ENCODE assay signal across 10 mouse cellular contexts in the genomic region with DNA sequence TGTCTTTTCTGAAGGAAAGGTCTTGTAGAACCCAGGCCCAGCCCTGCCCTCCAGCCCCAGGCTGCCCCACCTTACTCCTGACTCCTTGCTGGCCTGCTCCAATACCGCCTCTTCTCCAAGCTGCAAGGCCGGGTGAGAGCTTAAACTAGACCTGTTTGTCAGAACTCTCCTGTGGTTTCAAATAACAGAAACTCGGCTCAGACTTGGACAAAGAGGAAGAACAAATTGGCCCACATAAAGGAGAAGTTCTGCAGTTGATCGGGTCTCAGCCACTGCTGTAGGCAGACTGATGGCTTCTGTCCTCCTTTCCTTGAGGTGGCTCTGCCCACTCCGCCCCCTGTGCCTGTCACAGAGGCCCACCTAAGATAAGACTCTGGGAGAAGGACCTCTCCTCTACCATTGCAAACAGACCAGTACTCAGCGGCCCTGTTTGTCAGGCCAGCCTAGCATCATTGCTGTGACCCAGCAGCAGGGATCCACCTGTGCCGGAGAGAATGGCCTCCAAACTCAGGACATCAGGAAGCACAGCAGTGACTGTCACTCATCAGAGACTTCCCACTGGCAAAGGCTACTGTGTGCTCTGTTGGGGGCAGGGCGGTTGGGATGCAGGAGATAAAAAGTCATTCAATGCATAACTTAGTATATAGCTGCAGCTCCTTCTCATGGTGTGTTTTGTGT.
DNase-seq lines count a peak whose midpoint lies in the region; ATAC-seq and TF ChIP-seq lines count a peak whose summit lies in the region.
"Had no signal": no experiment of that assay in that cellular context is flagged by ENCODE, and none has a peak within 500 bp of the region (broad histone marks: within the 10 kb centered on the region; RNA-seq: fewer than 3 reads in every experiment).

No protein-coding gene starts in this region.

- no peak for TF ChIP-seq CTCF in ES-Bruce4 (IDR thresholded peaks at IDR 0.05; ENCODE audit: low read depth, low read length)
- no peak for TF ChIP-seq CTCF in cerebellum, adult 2 months (IDR thresholded peaks at IDR 0.05; ENCODE audit: borderline replicate concordance, insufficient read depth, low read depth, low read length)
- TF ChIP-seq CTCF in liver, embryonic 14.5 days (IDR thresholded peaks at IDR 0.05; ENCODE audit: low read depth) = no peak

- no peak for TF ChIP-seq POLR2A in ES-Bruce4 (IDR thresholded peaks at IDR 0.05; ENCODE audit: insufficient read depth, low read length)
- no peak for TF ChIP-seq POLR2A in cerebellum, adult 2 months (IDR thresholded peaks at IDR 0.05; ENCODE audit: borderline replicate concordance, insufficient read depth, low read length)

- H3K4me3 ChIP-seq in hindbrain, embryonic 10.5 days = no peak overlapping the region
- H3K4me3 ChIP-seq in hindbrain, embryonic 14.5 days (replicated peaks; ENCODE audit: low read length) = no peak overlapping the region
- H3K4me3 ChIP-seq in ES-Bruce4 (ENCODE audit: low read depth, low read length) = no peak overlapping the region
- no peak overlapping the region for H3K4me3 ChIP-seq in cerebellum, adult 2 months (replicated peaks; ENCODE audit: insufficient read depth, low read depth, low read length)
- no peak overlapping the region for H3K4me3 ChIP-seq in liver, embryonic 14.5 days (ENCODE audit: insufficient read depth in 1 of 2, low read depth in 2 of 2, low read length in 2 of 2)

- H3K9ac ChIP-seq in hindbrain, embryonic 14.5 days = no peak overlapping the region
- H3K9ac ChIP-seq in ES-Bruce4 (ENCODE audit: low read depth, poor library complexity, severe bottlenecking) = no peak overlapping the region; the same call in 1 of the 2 replicates
- no peak overlapping the region for H3K9ac ChIP-seq in liver, embryonic 14.5 days (replicated peaks)

- no peak for ATAC-seq in hindbrain, embryonic 14.5 days (ENCODE audit: low FRiP score)
- peak; percentile 69 for ATAC-seq in liver, embryonic 14.5 days (ENCODE audit: insufficient read depth)
- ATAC-seq: Patski had no signal

- peak overlapping the region; percentile 60 for H3K27ac ChIP-seq in hindbrain, embryonic 10.5 days
- no peak overlapping the region for H3K27ac ChIP-seq in hindbrain, embryonic 14.5 days
- H3K27ac ChIP-seq in ES-Bruce4 (ENCODE audit: insufficient read depth, low read length) = peak overlapping the region; percentile 78
- H3K27ac ChIP-seq in cerebellum, adult 2 months (ENCODE audit: insufficient read depth, low read length) = no peak overlapping the region
- H3K27ac ChIP-seq in liver, embryonic 14.5 days = no peak overlapping the region; the same call in 1 of the 2 replicates

- no peak for DNase-seq in hindbrain, embryonic 10.5 days (ENCODE audit: low spot score)
- DNase-seq in hindbrain, embryonic 14.5 days (ENCODE audit: low spot score) = no peak
- peak; percentile 32 to 43 for DNase-seq in cerebellum, adult 2 months
- no peak for DNase-seq in liver, embryonic 14.5 days (ENCODE audit: low read depth in 3 of 3, low spot score in 3 of 3)
- no peak for DNase-seq in urinary bladder, adult 2 months (ENCODE audit: low spot score)
- DNase-seq in retina, postnatal 1 day = no peak
- DNase-seq in adrenal gland, postnatal 36 days = no peak
- DNase-seq: kidney, adult 9 months had no signal

- 45% methylated on average over 8 of the region's 8 CpGs for WGBS in hindbrain, embryonic 10.5 days
- WGBS in hindbrain, embryonic 14.5 days = 58% methylated on average over 8 of the region's 8 CpGs
- WGBS in cerebellum, adult 2 months = 39% methylated on average over 8 of the region's 8 CpGs
- 28% methylated on average over 8 of the region's 8 CpGs for WGBS in liver, embryonic 14.5 days (ENCODE audit: insufficient replicate concordance)

- H3K36me3 ChIP-seq in hindbrain, embryonic 10.5 days = 0 out of 2 replicates have a peak, but pooled peaks cover 3% of the 10 kb centered on the region
- H3K36me3 ChIP-seq in hindbrain, embryonic 14.5 days (replicated peaks; ENCODE audit: control insufficient read depth, insufficient read depth) = no peaks in the 10 kb centered on the region
- peaks cover 3% of the 10 kb centered on the region; the same call in 1 of the 2 replicates for H3K36me3 ChIP-seq in ES-Bruce4 (ENCODE audit: control insufficient read depth, insufficient read depth, low read length, poor library complexity, severe bottlenecking)
- no peaks in the 10 kb centered on the region for H3K36me3 ChIP-seq in liver, embryonic 14.5 days (replicated peaks; ENCODE audit: control insufficient read depth, insufficient read depth, low read depth)

- H3K27me3 ChIP-seq in hindbrain, embryonic 10.5 days (ENCODE audit: insufficient read depth, poor library complexity, severe bottlenecking) = no peaks in the 10 kb centered on the region
- H3K27me3 ChIP-seq in hindbrain, embryonic 14.5 days (ENCODE audit: control insufficient read depth, insufficient read depth, low read length) = no peaks in the 10 kb centered on the region
- H3K27me3 ChIP-seq in ES-Bruce4 (ENCODE audit: control insufficient read depth, insufficient read depth, low read length, poor library complexity, severe bottlenecking) = no peaks in the 10 kb centered on the region
- H3K27me3 ChIP-seq in cerebellum, adult 2 months (ENCODE audit: control insufficient read depth, insufficient read depth, low read length) = no peaks in the 10 kb centered on the region
- H3K27me3 ChIP-seq in liver, embryonic 14.5 days (ENCODE audit: control insufficient read depth, insufficient read depth, low read length) = no peaks in the 10 kb centered on the region
- H3K27me3 ChIP-seq: Patski had no signal

- H3K9me3 ChIP-seq in hindbrain, embryonic 10.5 days = no peaks in the 10 kb centered on the region
- H3K9me3 ChIP-seq in hindbrain, embryonic 14.5 days (ENCODE audit: control insufficient read depth, low read length) = no peaks in the 10 kb centered on the region
- H3K9me3 ChIP-seq in ES-Bruce4 (replicated peaks; ENCODE audit: control insufficient read depth, insufficient read depth, low read length, poor library complexity, severe bottlenecking) = no peaks in the 10 kb centered on the region; the same call in 1 of the 2 replicates
- H3K9me3 ChIP-seq in liver, embryonic 14.5 days (ENCODE audit: control insufficient read depth, low read length) = no peaks in the 10 kb centered on the region

- H3K4me1 ChIP-seq in hindbrain, embryonic 10.5 days (replicated peaks) = peaks cover 24% of the 10 kb centered on the region
- no peaks in the 10 kb centered on the region for H3K4me1 ChIP-seq in hindbrain, embryonic 14.5 days (replicated peaks; ENCODE audit: control insufficient read depth, insufficient read depth, low read length)
- H3K4me1 ChIP-seq in ES-Bruce4 (ENCODE audit: control insufficient read depth, insufficient read depth, low read length) = peaks cover 4% of the 10 kb centered on the region
- peaks cover 15% of the 10 kb centered on the region for H3K4me1 ChIP-seq in cerebellum, adult 2 months (ENCODE audit: control insufficient read depth, insufficient read depth, low read length)
- peaks cover 6 to 15% of the 10 kb centered on the region in 2 experiments; a peak in 3 of 4 replicates for H3K4me1 ChIP-seq in liver, embryonic 14.5 days (replicated peaks; ENCODE audit: control insufficient read depth in 2 of 2, insufficient read depth in 2 of 2, low read length in 1 of 2)

- peak; percentile 51; the same call in 1 of the 2 replicates for TF ChIP-seq EP300 in ES-Bruce4 (IDR thresholded peaks at IDR 0.05; ENCODE audit: insufficient read depth, low read depth, low read length)
- no peak for TF ChIP-seq EP300 in liver, embryonic 14.5 days (IDR thresholded peaks at IDR 0.05; ENCODE audit: low read depth)

- no peak overlapping the region for H3K4me2 ChIP-seq in hindbrain, embryonic 14.5 days (replicated peaks)
- H3K4me2 ChIP-seq in liver, embryonic 14.5 days (ENCODE audit: low read depth) = no peak overlapping the region

Comparison
In these comparisons a context has a peak if more than half of its experiments do, and no peak if none do; other contexts are left out.
1. H3K27ac ChIP-seq: peak in hindbrain, embryonic 10.5 days (single experiment) and ES-Bruce4 (single experiment); none in hindbrain, embryonic 14.5 days (single experiment), cerebellum, adult 2 months (single experiment) and liver, embryonic 14.5 days (single experiment).
2. DNase-seq: peak in cerebellum, adult 2 months (2 of 2); none in hindbrain, embryonic 10.5 days (single experiment), hindbrain, embryonic 14.5 days (single experiment), liver, embryonic 14.5 days (0 of 3), urinary bladder, adult 2 months (single experiment), retina, postnatal 1 day (single experiment) and adrenal gland, postnatal 36 days (0 of 2).